Mouse (Mus musculus) MEL (cell line): ENCODE measurements around the gene Zbtb3. TPM values are rescaled to one million over a fixed set of nuclear protein-coding genes. Genes with fewer than 3 reads are reported as not detected.

Source experiments
- DNase-seq: peaks from one replicate; pipeline ENCODE4 v3.0.0; 2011; ENCODE audit warnings: low read depth, low spot score
- H3K27ac ChIP-seq: 2 replicates; pipeline ENCODE4 v1.5.1; 2012; ENCODE audit warnings: low read depth, mild to moderate bottlenecking, control low read depth, low read length, moderate library complexity; ENCODE audit not compliant: control insufficient read depth
- H3K27me3 ChIP-seq, 2 experiments: fragments of 150-350 bp in 1 of 2; sonication (generic) in 1 of 2; 2 replicates each; pipeline ENCODE4 v1.6.1; 2012; ENCODE audit warnings: low read length in 2 of 2, mild to moderate bottlenecking in 2 of 2, improper control_type of control experiment in 1 of 2, moderate library complexity in 1 of 2; ENCODE audit not compliant: insufficient read depth in 2 of 2, control insufficient read depth in 1 of 2
- H3K36me3 ChIP-seq, 2 experiments: 2 replicates each; pipeline ENCODE4 v1.6.1; 2012 to 2014; ENCODE audit warnings: low read length in 2 of 2, improper control_type of control experiment in 1 of 2, inconsistent platforms in 1 of 2, mild to moderate bottlenecking in 1 of 2; ENCODE audit not compliant: insufficient read depth in 2 of 2, control insufficient read depth in 1 of 2
- H3K4me1 ChIP-seq, 2 experiments: fragments of 150-350 bp in 1 of 2; sonication (generic) in 1 of 2; 2 replicates each; pipeline ENCODE4 v1.6.1; 2012; ENCODE audit warnings: low read length in 2 of 2, improper control_type of control experiment in 1 of 2, mild to moderate bottlenecking in 1 of 2; ENCODE audit not compliant: insufficient read depth in 2 of 2, control insufficient read depth in 1 of 2
- H3K4me3 ChIP-seq, 2 experiments: fragments of 150-350 bp in 1 of 2; sonication (generic) in 1 of 2; 2 replicates each; pipeline ENCODE4 v1.5.1; 2012; ENCODE audit warnings: low read depth in 2 of 2, low read length in 2 of 2, mild to moderate bottlenecking in 2 of 2, moderate library complexity in 2 of 2, control low read depth in 1 of 2, improper control_type of control experiment in 1 of 2; ENCODE audit not compliant: control insufficient read depth in 1 of 2, insufficient read depth in 1 of 2
- H3K79me2 ChIP-seq: 2 replicates; pipeline ENCODE4 v1.6.1; 2012; ENCODE audit warnings: mild to moderate bottlenecking, low read length, moderate library complexity; ENCODE audit not compliant: control insufficient read depth, poor library complexity, insufficient read depth
- H3K9ac ChIP-seq: 2 replicates; pipeline ENCODE4 v1.6.1; 2012; ENCODE audit warnings: low read depth, mild to moderate bottlenecking, control low read depth, low read length, moderate library complexity; ENCODE audit not compliant: control insufficient read depth, poor library complexity, severe bottlenecking
- H3K9me3 ChIP-seq: fragments of 150-350 bp; sonication (generic); replicated peaks from 2 replicates; pipeline ENCODE4 v1.6.1; 2012; ENCODE audit warnings: mild to moderate bottlenecking, low read length, improper control_type of control experiment, moderate library complexity; ENCODE audit not compliant: insufficient read depth
- BHLHE40 ChIP-seq: IDR thresholded peaks from 2 replicates; pipeline ENCODE4 v1.6.1; 2012; ENCODE audit warnings: low read depth, mild to moderate bottlenecking, inconsistent platforms, low read length, improper control_type of control experiment, borderline replicate concordance
- CHD2 ChIP-seq: IDR thresholded peaks from 2 replicates; pipeline ENCODE4 v1.6.1; 2011; ENCODE audit warnings: low read length, improper control_type of control experiment
- CTCF ChIP-seq, 3 experiments: IDR thresholded peaks in 2 of 3; conservative IDR thresholded peaks in 1 of 3; 2 replicates each; pipeline ENCODE4 v1.5.1; 2011 to 2012; ENCODE audit warnings: low read length in 3 of 3, low read depth in 2 of 3, mild to moderate bottlenecking in 2 of 3, improper control_type of control experiment in 1 of 3, inconsistent platforms in 1 of 3, mixed read lengths in 1 of 3, moderate library complexity in 1 of 3; ENCODE audit not compliant: control insufficient read depth in 1 of 3, insufficient read depth in 1 of 3, poor library complexity in 1 of 3, severe bottlenecking in 1 of 3
- ELF1 ChIP-seq: IDR thresholded peaks from 2 replicates; pipeline ENCODE4 v1.6.1; 2014; ENCODE audit warnings: low read depth, mild to moderate bottlenecking, inconsistent platforms, low read length, improper control_type of control experiment, moderate library complexity
- GATA1 ChIP-seq: IDR thresholded peaks from 2 replicates; pipeline ENCODE4 v1.6.1; 2011; ENCODE audit warnings: low read depth, low read length, improper control_type of control experiment
- HCFC1 ChIP-seq: IDR thresholded peaks from 2 replicates; pipeline ENCODE4 v1.6.1; 2012; ENCODE audit warnings: low read depth, mild to moderate bottlenecking, inconsistent platforms, low read length, improper control_type of control experiment, moderate library complexity
- MAZ ChIP-seq: IDR thresholded peaks from 2 replicates; pipeline ENCODE4 v1.6.1; 2012; ENCODE audit warnings: low read depth, mild to moderate bottlenecking, inconsistent platforms, low read length, improper control_type of control experiment
- MEF2A ChIP-seq: IDR thresholded peaks from 2 replicates; pipeline ENCODE4 v1.6.1; 2014; ENCODE audit warnings: low read depth, mild to moderate bottlenecking, inconsistent platforms, low read length, improper control_type of control experiment; ENCODE audit not compliant: poor library complexity, insufficient replicate concordance, severe bottlenecking; ENCODE audit errors: extremely low read depth
- MXI1 ChIP-seq: IDR thresholded peaks from 2 replicates; pipeline ENCODE4 v1.6.1; 2011; ENCODE audit warnings: mild to moderate bottlenecking, low read depth, low read length, improper control_type of control experiment
- MYC ChIP-seq: IDR thresholded peaks from 2 replicates; pipeline ENCODE4 v1.6.1; 2011; ENCODE audit warnings: low read depth, mild to moderate bottlenecking, low read length, improper control_type of control experiment, moderate library complexity
- NELFE ChIP-seq: IDR thresholded peaks from 2 replicates; pipeline ENCODE4 v1.6.1; 2011; ENCODE audit warnings: low read depth, low read length, improper control_type of control experiment
- NRF1 ChIP-seq: IDR thresholded peaks from 2 replicates; pipeline ENCODE4 v1.6.1; 2014; ENCODE audit warnings: low read depth, mild to moderate bottlenecking, inconsistent platforms, low read length, improper control_type of control experiment, moderate library complexity; ENCODE audit not compliant: poor library complexity, insufficient read depth, severe bottlenecking
- POLR2A ChIP-seq, 2 experiments: IDR thresholded peaks; 2 replicates each; pipeline ENCODE4 v1.6.1; 2011 to 2012; ENCODE audit warnings: low read length in 2 of 2, mild to moderate bottlenecking in 2 of 2, control low read depth in 1 of 2, improper control_type of control experiment in 1 of 2, low read depth in 1 of 2, moderate library complexity in 1 of 2; ENCODE audit not compliant: control insufficient read depth in 1 of 2, insufficient read depth in 1 of 2, poor library complexity in 1 of 2
- POLR2AphosphoS2 ChIP-seq: IDR thresholded peaks from 2 replicates; pipeline ENCODE4 v1.6.1; 2011; ENCODE audit warnings: low read length, improper control_type of control experiment
- SIN3A ChIP-seq: IDR thresholded peaks from 2 replicates; pipeline ENCODE4 v1.6.1; 2012; ENCODE audit warnings: low read length, improper control_type of control experiment, inconsistent platforms
- SMC3 ChIP-seq: IDR thresholded peaks from 2 replicates; pipeline ENCODE4 v1.6.1; 2011; ENCODE audit warnings: low read depth, low read length, improper control_type of control experiment
- TAL1 ChIP-seq: IDR thresholded peaks from 2 replicates; pipeline ENCODE4 v1.6.1; 2012; ENCODE audit warnings: mild to moderate bottlenecking, inconsistent platforms, low read length, moderate library complexity, mixed read lengths
- TBP ChIP-seq: IDR thresholded peaks from 2 replicates; pipeline ENCODE4 v1.8.0; 2011; ENCODE audit warnings: low read depth, low read length, improper control_type of control experiment
- ZC3H11A ChIP-seq: IDR thresholded peaks from 2 replicates; pipeline ENCODE4 v1.6.1; 2012; ENCODE audit warnings: low read depth, mild to moderate bottlenecking, inconsistent platforms, low read length, improper control_type of control experiment
- ZKSCAN1 ChIP-seq: IDR thresholded peaks from 2 replicates; pipeline ENCODE4 v1.6.1; 2012; ENCODE audit warnings: low read depth, mild to moderate bottlenecking, inconsistent platforms, low read length, improper control_type of control experiment, moderate library complexity
- ZMIZ1 ChIP-seq: IDR thresholded peaks from 2 replicates; pipeline ENCODE4 v1.6.1; 2012; ENCODE audit warnings: low read depth, mild to moderate bottlenecking, inconsistent platforms, low read length, improper control_type of control experiment, moderate library complexity
- ZNF384 ChIP-seq: IDR thresholded peaks from 2 replicates; pipeline ENCODE4 v1.6.1; 2012; ENCODE audit warnings: low read depth, mild to moderate bottlenecking, inconsistent platforms, low read length, improper control_type of control experiment
- polyA plus RNA-seq, 2 experiments: library from polyadenylated mRNA; stranded (reverse) in 1 of 2; unstranded in 1 of 2; fragments of >175 nt in 1 of 2; fragments of >200 nt in 1 of 2; gene quantifications; 2 replicates each; pipeline versions ENCODE4 v1.2.1 to v1.2.4; 2012; ENCODE audit warnings: low replicate concordance in 2 of 2, low read depth in 1 of 2; ENCODE audit not compliant: insufficient read length in 2 of 2, insufficient read depth in 1 of 2, missing spikeins in 1 of 2
- total RNA-seq: library from RNA; depleted of rRNA; stranded (reverse); fragments of 300-350 nt; gene quantifications from 2 replicates; pipeline ENCODE4 v1.2.3, GENCODE M21; 2012; rRNA removed

Gene Zbtb3
- total RNA-seq (2.6 and 2.9 TPM in 2 replicates), polyA plus RNA-seq (1 to 10 TPM in 1 of 2 experiments, not detected in 1; 2.4 TPM)

- H3K27me3 ChIP-seq, result no peaks in the 10 kb centered on the region
- peaks cover 9% of the 10 kb centered on the region for H3K79me2 ChIP-seq
- H3K9me3 ChIP-seq, result no peaks in the 10 kb centered on the region
- H3K36me3 ChIP-seq, result peaks cover 0 to 9% of the 10 kb centered on the region in 2 experiments; a peak in 3 of 4 replicates
- peak within 1 kb of the TSS; percentile 78 for H3K9ac ChIP-seq
- TF ChIP-seq NELFE, result peak; percentile 81
- no peak; the same call in 1 of the 2 replicates for TF ChIP-seq MAZ
- peak; percentile 80 for TF ChIP-seq POLR2AphosphoS2
- peak; percentile 72 for TF ChIP-seq ZNF384
- TF ChIP-seq ZMIZ1, result peak; percentile 35; the same call in 1 of the 2 replicates
- TF ChIP-seq MXI1, result peak; percentile 50
- no peak for TF ChIP-seq MEF2A
- peak; percentile 77 for TF ChIP-seq HCFC1
- peak; percentile 77 for TF ChIP-seq SIN3A
- TF ChIP-seq NRF1, result peak; percentile 30; the same call in 1 of the 2 replicates
- peak; percentile 54 for TF ChIP-seq ELF1
- TF ChIP-seq POLR2A (IDR thresholded peaks at IDR 0.05; ENCODE audit: control insufficient read depth in 1 of 2, insufficient read depth in 1 of 2, low read depth in 1 of 2, low read length in 2 of 2, poor library complexity in 1 of 2), result peak; percentile 52 to 86
- peak; percentile 75; the same call in 1 of the 2 replicates for TF ChIP-seq TBP
- TF ChIP-seq ZKSCAN1, result no peak
- TF ChIP-seq MYC, result no peak
- TF ChIP-seq GATA1, result 0 out of 2 replicates have a peak, but pooled peaks have one; percentile 4
- TF ChIP-seq TAL1, result no peak
- peak; percentile 71 for TF ChIP-seq CHD2
- TF ChIP-seq, all 39 proteins: peak for 13
- Histone ChIP-seq H3K4me1 (peaks cover 2 to 21% of the 10 kb centered on the region in 2 experiments; a peak in 2 of 4 replicates), H3K4me3 (peak within 1 kb of the TSS; percentile 74 to 91), H3K27ac (peak within 1 kb of the TSS; percentile 74)
- DNase-seq, result peak; percentile 100
These were observed at the start of gene Zbtb3 for GRCm38 (mm10) chr19:8802130-8802821. Zbtb3 (plus strand) TSS chr19:8802555.

GRCm38 (mm10) chr19:8755652-8756051 is 46.7 kb upstream of the Zbtb3 start:
- Histone ChIP-seq H3K27ac (no peak overlapping the region), H3K27me3 (no peaks in the 10 kb centered on the region), H3K9me3 (no peaks in the 10 kb centered on the region), H3K4me1 (peaks cover 7 to 22% of the 10 kb centered on the region in 2 experiments; a peak in 3 of 4 replicates), H3K4me3 (peak overlapping the region; percentile 10 to 87), H3K9ac (peak overlapping the region; percentile 70), H3K79me2 (peaks cover 46% of the 10 kb centered on the region), H3K36me3 (peaks cover 5 to 26% of the 10 kb centered on the region in 2 experiments)
- DNase-seq, result no peak
- TF ChIP-seq SMC3, result no peak
- TF ChIP-seq ZC3H11A, result no peak
- no peak for TF ChIP-seq MXI1
- TF ChIP-seq CTCF (IDR thresholded peaks at IDR 0.05 in 2 of 3, conservative IDR thresholded peaks at IDR 0.05 in 1 of 3; ENCODE audit: control insufficient read depth in 1 of 3, insufficient read depth in 1 of 3, low read depth in 2 of 3, low read length in 3 of 3, poor library complexity in 1 of 3, severe bottlenecking in 1 of 3), result no peak
- TF ChIP-seq BHLHE40, result no peak
